Comparison of ENCODE assay signal across 8 mouse cellular contexts in genomic region chr12:77238531-77239389, GRCm38 (mm10). TPM values are rescaled to one million over a fixed set of nuclear protein-coding genes. Genes with fewer than 3 reads are reported as not detected.
DNase-seq lines count a peak whose midpoint lies in the region; ATAC-seq lines count a peak whose summit lies in the region.

No protein-coding gene starts in this region.

- peak; percentile 97 for ATAC-seq in hindbrain, embryonic 14.5 days (ENCODE audit: low FRiP score)

- peak overlapping the region; percentile 67 for H3K4me2 ChIP-seq in hindbrain, embryonic 14.5 days (replicated peaks)

- DNase-seq in R1 (ENCODE audit: low read depth, low spot score), result peak; percentile 88
- peak; percentile 97 to 99 for DNase-seq in cerebellum, postnatal 14 days
- peak; percentile 78 to 85 for DNase-seq in frontal cortex, postnatal 25 days (ENCODE audit: low spot score in 2 of 2)
- peak; percentile 95 for DNase-seq in hindbrain, embryonic 14.5 days (ENCODE audit: low spot score)
- DNase-seq in layer of hippocampus, postnatal 25 days (ENCODE audit: extremely low spot score in 1 of 2, low spot score in 1 of 2), result peak; percentile 82 to 88
- peak; percentile 94 for DNase-seq in lung, postnatal 14 days
- peak; percentile 94 for DNase-seq in ovary, postnatal 36 days (ENCODE audit: low spot score)
- DNase-seq in thymus, postnatal 14 days, result peak; percentile 95

- peaks cover 4% of the 10 kb centered on the region; the same call in 1 of the 2 replicates for H3K4me1 ChIP-seq in hindbrain, embryonic 14.5 days (replicated peaks; ENCODE audit: control insufficient read depth, insufficient read depth, low read length)

- peak overlapping the region; percentile 98 for H3K27ac ChIP-seq in hindbrain, embryonic 14.5 days

- peak overlapping the region; percentile 89 for H3K9ac ChIP-seq in hindbrain, embryonic 14.5 days

- no peaks in the 10 kb centered on the region for H3K27me3 ChIP-seq in hindbrain, embryonic 14.5 days (ENCODE audit: control insufficient read depth, insufficient read depth, low read length)

- H3K4me3 ChIP-seq in hindbrain, embryonic 14.5 days (replicated peaks; ENCODE audit: low read length), result peak overlapping the region; percentile 92

- no peaks in the 10 kb centered on the region for H3K9me3 ChIP-seq in hindbrain, embryonic 14.5 days (ENCODE audit: control insufficient read depth, low read length)

- no peaks in the 10 kb centered on the region for H3K36me3 ChIP-seq in hindbrain, embryonic 14.5 days (replicated peaks; ENCODE audit: control insufficient read depth, insufficient read depth)

- under 1% methylated on average over 89 of the region's 120 CpGs for WGBS in hindbrain, embryonic 14.5 days

RNA-seq across cellular contexts. Expression of gene Fut8, which starts 0.8 kb away (rescaled TPM):
- polyA plus RNA-seq in hindbrain, embryonic 14.5 days (2014; fragmentation: Nextera tagmentation; extraction: Ambion mirVana), result 62.2 and 74.7 TPM in 2 replicates
- total RNA-seq in layer of hippocampus, postnatal 25 days (2021), result 10 to 100 TPM; 79.3 to 83.6 TPM

Comparison
In these comparisons a context has a peak if more than half of its experiments do, and no peak if none do; other contexts are left out.
1. Peak in every context shown above with its lines: DNase-seq, ATAC-seq, H3K4me3 ChIP-seq and H3K27ac ChIP-seq.